Mouse (Mus musculus): ENCODE results near the gene Strn4. TPM values are rescaled to one million over a fixed set of nuclear protein-coding genes. Genes with fewer than 3 reads are reported as not detected.

Gene Strn4
- total RNA-seq, 2 experiments from 2014 or later = 54.1 to 61.3 TPM

DNA sequence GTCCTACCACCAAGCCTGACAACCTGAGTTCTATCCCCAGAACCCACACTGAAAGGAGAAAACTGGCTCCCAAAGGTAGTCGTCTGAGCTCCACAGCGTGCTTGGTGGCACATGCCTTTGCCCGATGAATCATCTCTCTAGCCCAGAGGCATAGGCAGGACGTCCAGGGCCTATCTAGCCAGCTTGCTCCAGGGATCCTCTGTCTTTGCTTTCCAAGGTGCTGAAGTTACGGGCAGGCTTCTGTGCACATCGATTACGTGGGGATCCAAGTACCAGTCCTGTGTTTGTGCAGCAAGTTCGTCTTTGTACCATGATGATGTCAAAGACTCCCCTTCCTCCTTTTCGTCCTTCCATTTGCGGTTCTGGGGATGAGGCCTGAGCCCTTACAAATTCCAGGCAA is 55.9 kb downstream of the Strn4 start:
- no peak for DNase-seq
- intact Hi-C loops (cut with DNase I) = no loop called here

DNA sequence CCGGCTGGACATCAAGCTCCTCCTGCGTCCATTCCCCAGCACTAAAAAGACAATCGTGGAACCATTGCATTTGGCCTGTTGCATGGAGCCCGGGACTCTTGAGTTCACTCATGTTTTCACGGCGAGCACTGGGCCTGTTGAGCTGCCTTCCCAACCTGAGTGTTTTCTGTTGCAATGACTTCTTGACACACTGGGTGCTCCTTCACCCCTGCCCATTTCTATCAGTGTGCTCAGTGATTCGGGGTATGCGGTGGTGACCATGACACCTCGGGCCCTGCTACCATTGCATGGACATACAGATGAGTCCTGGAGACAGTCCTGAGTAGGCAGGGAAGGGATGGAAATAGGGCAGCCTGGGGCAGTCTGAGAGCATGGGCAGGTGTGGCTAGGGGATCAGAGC is 56.8 kb downstream of the Strn4 start:
- intact Hi-C loops (cut with DNase I) = no loop called here
- no peak for DNase-seq

DNA sequence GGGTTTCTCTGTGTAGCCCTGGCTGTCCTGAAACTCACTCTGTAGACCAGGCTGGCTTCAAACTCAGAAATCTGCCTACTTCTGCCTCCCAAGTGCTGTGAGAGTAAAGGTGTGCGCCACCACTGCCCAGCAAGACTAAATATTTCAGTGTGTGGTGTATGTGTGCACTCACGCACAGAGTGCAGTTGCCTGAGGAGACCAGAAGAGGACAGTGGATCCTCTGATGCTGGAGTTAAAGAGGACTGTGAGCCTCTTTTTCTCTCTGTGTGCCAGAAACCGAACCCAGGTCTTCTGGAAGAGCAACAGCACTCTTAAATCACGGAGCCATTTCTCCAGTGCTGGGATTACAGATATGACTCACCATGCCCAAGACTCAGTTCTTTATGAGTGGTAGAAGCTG is 57.7 kb downstream of the Strn4 start:
- DNase-seq = no peak
- intact Hi-C loops (cut with DNase I) = no loop called here

DNA sequence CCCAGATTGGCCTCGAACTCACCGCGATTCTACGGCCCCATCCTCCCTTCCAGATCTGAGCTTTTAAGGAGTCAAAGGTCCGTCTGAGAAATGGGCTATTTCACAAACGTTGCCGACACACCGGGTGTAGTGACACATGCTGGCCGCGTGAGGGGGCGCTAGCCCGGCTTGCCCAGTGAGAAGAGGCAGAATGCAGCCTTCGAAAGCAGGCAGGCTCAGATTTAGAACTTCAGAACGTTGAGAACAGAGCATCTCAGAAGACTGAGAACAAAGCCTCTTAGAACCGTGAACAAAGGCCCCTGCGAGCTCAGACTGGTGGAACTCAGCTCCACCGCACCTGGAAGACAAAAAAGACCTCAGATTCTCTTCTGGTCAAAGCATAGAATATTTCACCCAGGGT is 58.5 kb downstream of the Strn4 start:
- peak; percentile 82 for DNase-seq
- intact Hi-C loops (cut with DNase I) = loop anchor here (1.0 kb wide), 1 partner anchor 18 kb away; no protein-coding TSS in a partner anchor

DNA sequence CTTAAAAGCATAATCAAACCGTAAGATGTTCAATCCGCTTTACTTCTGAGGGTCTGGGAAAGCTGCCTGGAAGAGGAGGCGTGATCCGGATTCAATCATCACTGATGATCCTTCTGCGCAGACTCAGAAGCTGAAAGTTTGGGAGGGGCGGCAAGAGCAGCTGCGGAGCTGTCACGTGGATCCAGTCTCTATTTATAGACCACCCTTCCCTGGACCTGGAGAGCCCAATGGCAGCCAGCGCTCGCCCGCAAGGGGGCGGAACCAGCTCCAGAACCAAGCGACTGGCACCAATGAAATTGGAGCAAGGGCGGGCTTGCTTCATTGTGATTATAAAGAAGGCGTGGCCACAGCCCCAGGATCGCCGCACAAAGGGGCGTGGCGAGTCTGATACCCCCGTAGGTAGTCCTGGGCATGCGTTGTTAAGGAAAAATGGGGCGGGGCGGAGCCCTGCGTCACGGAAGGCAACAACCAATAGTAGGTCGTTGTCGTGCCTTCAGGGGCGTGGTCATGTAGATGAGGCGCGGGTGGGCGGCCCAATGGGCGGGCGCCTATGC is 59.1 kb downstream of the Strn4 start:
- intact Hi-C loops (cut with DNase I) = loop anchor here (1.0 kb wide), 1 partner anchor 17 kb away; no protein-coding TSS in a partner anchor
- DNase-seq = peak; percentile 98 to 99

- no peak for DNase-seq
- intact Hi-C loops (cut with DNase I) = no loop called here
These were observed 59.4 kb downstream of the Strn4 start, which contains the start of gene Dact3 for GRCm38 (mm10) chr7:16875310-16875325. TSS of gene Dact3 (plus strand) at chr7:16875317.

DNA sequence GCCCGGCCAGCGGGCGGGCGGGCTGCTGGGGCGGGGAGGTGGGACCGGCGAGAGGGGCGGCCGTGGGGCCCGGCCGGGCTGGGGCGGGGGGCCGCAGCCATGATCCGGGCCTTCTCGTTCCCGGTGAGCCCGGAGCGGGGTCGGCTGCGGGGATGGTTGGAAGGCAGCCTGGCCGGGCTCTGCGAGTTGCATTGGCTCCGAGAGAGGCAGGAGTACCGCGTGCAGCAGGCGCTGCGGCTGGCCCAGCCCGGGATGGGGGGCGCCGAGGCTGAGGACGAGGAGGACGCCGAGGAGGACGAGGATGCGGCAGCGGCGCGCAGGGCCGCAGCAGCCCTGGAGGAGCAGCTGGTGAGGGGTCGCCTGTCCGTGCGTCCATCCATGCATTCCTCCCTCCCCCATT is 59.6 kb downstream of the Strn4 start:
- no peak for DNase-seq
- intact Hi-C loops (cut with DNase I) = no loop called here

- intact Hi-C loops (cut with DNase I) = no loop called here
- DNase-seq = no peak
These were observed 60.3 kb downstream of the Strn4 start for GRCm38 (mm10) chr7:16876006-16876405.

DNA sequence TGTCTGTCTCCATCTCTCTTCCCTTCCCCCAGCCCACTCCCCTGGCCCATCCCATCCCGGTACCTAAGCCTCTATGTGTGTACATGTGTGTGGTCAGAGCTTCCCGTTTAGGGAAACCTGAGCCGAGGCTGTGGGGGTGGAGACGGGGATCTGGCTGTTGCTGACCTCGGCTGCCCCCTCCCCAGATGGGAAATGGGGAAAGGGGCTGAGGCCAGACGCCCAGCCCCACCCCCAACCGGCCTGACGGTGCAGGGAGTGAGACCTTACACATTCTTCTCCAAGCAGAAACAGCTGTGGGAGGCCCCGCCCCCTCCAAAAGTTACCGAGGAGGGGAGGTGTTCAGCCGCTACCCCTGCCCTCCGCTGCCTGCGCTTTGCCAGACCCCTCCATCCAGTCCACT is 60.9 kb downstream of the Strn4 start:
- DNase-seq = no peak
- intact Hi-C loops (cut with DNase I) = no loop called here

- intact Hi-C loops (cut with DNase I) = no loop called here
- DNase-seq = no peak
These were observed 62.0 kb downstream of the Strn4 start for GRCm38 (mm10) chr7:16877717-16878116.

DNA sequence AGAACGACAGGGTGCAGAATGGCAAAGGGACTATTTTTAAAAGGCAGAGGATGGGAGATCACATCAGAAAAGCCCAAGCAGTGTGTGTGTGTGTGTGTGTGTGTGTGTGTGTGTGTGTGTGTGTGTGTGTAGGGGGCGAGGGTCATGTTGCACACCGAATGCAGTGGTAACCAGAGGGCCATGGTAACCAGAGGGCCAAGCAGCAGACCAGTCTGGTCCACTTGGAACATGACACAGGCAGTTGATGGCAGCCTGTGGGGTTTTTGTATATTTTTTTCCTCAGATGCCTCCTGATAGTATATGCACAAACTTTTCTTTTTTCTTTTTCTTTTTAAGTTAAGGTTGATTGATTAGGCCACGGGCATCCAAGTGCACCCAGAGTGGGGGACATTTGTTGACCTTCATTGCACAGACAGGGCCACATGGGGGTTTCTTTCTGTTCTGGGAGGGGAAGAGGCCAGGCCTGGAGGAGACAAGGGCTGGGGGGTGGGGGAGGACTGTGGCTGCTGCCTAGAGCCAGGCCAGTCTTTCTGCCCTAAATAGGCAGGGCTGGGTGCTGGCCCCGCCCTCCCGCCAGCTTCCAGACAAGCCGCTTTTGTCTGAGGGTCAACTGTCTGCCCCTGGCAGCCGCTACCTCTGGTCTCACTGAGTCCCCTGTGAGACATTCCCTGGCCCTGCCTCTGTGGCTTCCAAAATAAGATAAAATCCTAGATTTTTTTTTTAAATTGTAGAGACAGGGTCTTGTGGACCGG is 64.3 kb downstream of the Strn4 start:
- DNase-seq = peak; percentile 31 to 54
- intact Hi-C loops (cut with DNase I) = no loop called here

DNA sequence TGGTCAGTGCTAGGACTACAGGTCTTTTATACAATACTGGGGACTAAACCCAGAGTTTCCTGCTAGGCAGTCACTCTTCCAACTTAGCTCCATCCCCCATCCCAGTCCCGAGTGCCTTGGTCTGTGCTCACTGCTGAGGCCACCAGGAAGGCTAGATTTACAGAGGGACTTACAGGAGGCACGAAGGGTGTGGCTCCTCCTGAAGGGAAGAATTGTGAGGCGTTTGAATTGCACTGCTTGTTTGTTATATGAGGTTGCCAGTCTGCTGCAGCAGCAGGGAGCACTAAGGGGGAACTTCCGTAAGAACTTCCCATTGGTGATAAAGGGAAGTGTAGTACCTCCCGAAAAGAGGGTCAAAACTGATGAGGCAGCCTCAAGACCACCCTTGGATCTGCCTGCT is 64.9 kb downstream of the Strn4 start:
- intact Hi-C loops (cut with DNase I) = no loop called here

GRCm38 (mm10) chr7:16883162-16883561 is 67.5 kb downstream of the Strn4 start:
- intact Hi-C loops (cut with DNase I) = no loop called here
- no peak for DNase-seq

More for the DNA sequence above, 64.9 kb downstream of the Strn4 start:
- no peak for DNase-seq

- intact Hi-C loops (cut with DNase I) = no loop called here
- DNase-seq = no peak
These were observed 68.6 kb downstream of the Strn4 start for GRCm38 (mm10) chr7:16884334-16884733.

GRCm38 (mm10) chr7:16885271-16885776 is 69.6 kb downstream of the Strn4 start:
- intact Hi-C loops (cut with DNase I) = no loop called here
- DNase-seq = no peak

DNA sequence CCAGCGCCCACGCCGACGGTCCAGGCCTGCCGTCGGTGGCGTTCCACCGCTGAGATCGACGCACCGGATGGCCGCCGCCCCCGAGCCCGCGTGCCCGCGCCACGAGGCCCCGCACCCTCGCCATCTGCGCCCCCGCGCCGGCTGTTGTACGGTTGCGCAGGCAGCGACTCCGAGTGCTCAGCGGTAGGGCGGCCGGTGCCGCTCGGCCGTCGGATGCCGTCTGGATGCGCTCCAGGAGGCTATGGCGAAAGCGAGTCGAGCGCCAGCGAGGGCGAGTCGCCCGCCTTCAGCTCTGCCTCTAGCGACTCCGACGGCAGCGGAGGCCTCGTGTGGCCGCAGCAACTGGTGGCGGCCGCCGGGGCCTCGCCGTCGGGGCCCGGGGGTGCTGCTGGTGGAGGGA is 70.2 kb downstream of the Strn4 start:
- DNase-seq = no peak
- intact Hi-C loops (cut with DNase I) = no loop called here

Other genes starting within 250 kb of the Strn4 start
- gene Arhgap35, start 200.9 kb upstream of the Strn4 start, total RNA-seq (2021) = 10 to 100 TPM; 32.0 to 35.1 TPM
- gene Ceacam15, start 140.2 kb upstream of the Strn4 start, total RNA-seq (2021) = not detected
- not detected for gene Ceacam9, start 94.0 kb upstream of the Strn4 start, total RNA-seq (2021)
- gene Ap2s1, start 77.5 kb upstream of the Strn4 start, total RNA-seq (2021) = 10 to 100 TPM; 80.0 to 81.8 TPM
- gene Slc1a5, start 34.5 kb upstream of the Strn4 start, total RNA-seq (2021) = 10 to 100 TPM; 21.3 to 22.8 TPM
- gene Fkrp, start 843 bp downstream of the Strn4 start, total RNA-seq (2021) = 10 to 100 TPM; 47.2 to 49.1 TPM
- gene Prkd2, start 27.0 kb downstream of the Strn4 start, total RNA-seq (2021) = 10 to 100 TPM; 17.8 to 19.3 TPM
- 10 to 100 TPM; 11.2 to 11.7 TPM for gene Dact3, start 59.4 kb downstream of the Strn4 start, total RNA-seq (2021)
- gene Gng8, start 75.9 kb downstream of the Strn4 start, total RNA-seq (2021) = 1 to 10 TPM in 1 of 2 experiments, under 1 TPM in 1; 0.54 to 1.3 TPM
- 1 to 10 TPM; 2.9 TPM for gene Ptgir, start 90.6 kb downstream of the Strn4 start, total RNA-seq (2021)
- 100 to 1,000 TPM; 182 to 193 TPM for gene Calm3, start 108.2 kb downstream of the Strn4 start, total RNA-seq (2021)
- 1 to 10 TPM; 3.4 to 3.9 TPM for gene Pnmal2, start 128.8 kb downstream of the Strn4 start, total RNA-seq (2021)
- gene Pnmal1, start 143.8 kb downstream of the Strn4 start, total RNA-seq (2021) = not detected
- gene Gm42372, start 167.2 kb downstream of the Strn4 start, total RNA-seq (2021) = not detected
- gene Ccdc8, start 176.8 kb downstream of the Strn4 start, total RNA-seq (2021) = 1 to 10 TPM; 5.9 to 6.3 TPM
- 100 to 1,000 TPM; 107 to 109 TPM for gene Ppp5c, start 212.0 kb downstream of the Strn4 start, total RNA-seq (2021)
- gene Hif3a, start 246.5 kb downstream of the Strn4 start, total RNA-seq (2021) = 1 to 10 TPM; 2.5 to 2.6 TPM

Data from heart, postnatal 36 days (tissue).